Mouse (Mus musculus): ENCODE results near the gene Slc9b1.

DNA sequence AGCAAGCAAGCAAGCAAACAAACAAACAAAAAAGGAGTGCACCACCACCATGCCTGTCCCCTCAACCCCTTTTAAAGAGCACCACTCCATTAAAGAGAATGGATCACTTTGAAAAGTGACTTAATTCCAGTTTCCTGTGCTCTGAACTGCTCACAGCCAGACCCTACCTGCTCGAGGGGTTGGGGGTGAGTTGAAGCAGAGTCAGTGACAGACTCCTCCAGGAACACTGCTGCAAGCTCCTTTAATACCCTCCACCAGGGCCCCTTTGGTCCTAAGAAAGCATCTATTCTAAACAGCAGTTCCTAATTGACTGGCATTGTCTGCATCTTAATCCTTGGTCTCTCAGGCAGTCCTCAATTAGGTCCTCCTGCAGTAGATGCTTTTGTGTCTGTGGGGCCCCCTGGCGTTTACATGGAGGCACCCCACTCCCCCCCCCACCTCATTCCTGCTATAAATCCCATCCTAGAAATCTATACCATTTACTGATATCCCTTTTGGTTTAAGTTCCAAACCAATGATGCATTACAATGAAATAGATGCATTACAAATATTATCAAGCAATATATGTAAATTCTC is 34.8 kb upstream of the Slc9b1 start:
- TF ChIP-seq EP300 (IDR thresholded peaks at IDR 0.05; ENCODE audit: insufficient read depth, low read depth, low read length) (no peak), CTCF (IDR thresholded peaks at IDR 0.05) (no peak), POLR2A (IDR thresholded peaks at IDR 0.05; ENCODE audit: insufficient read depth, low read depth, low read length) (no peak)
